Mouse (Mus musculus) forebrain, embryonic 15.5 days (tissue): ENCODE measurements around the gene Znrd1as. TPM values are rescaled to one million over a fixed set of nuclear protein-coding genes. Genes with fewer than 3 reads are reported as not detected.

Experiments used
- ATAC-seq: fragments of 200-750 bp; cut with Nextera tagmentation; replicated peaks from 2 replicates; pipeline ENCODE4 v1.8.0; 2017; ENCODE audit warnings: mild to moderate bottlenecking, moderate TSS enrichment, moderate library complexity
- H3K27ac ChIP-seq: fragments of 300-500 bp; sonication (generic); replicated peaks from 2 replicates; pipeline ENCODE4 v1.5.1; 2015; ENCODE audit warnings: mild to moderate bottlenecking, inconsistent platforms
- H3K27me3 ChIP-seq: fragments of 300-500 bp; sonication (generic); 2 replicates; pipeline ENCODE4 v1.6.1; 2015; ENCODE audit warnings: inconsistent platforms
- H3K36me3 ChIP-seq: fragments of 300-500 bp; sonication (generic); 2 replicates; pipeline ENCODE4 v1.6.1; 2015; ENCODE audit warnings: mild to moderate bottlenecking, inconsistent platforms
- H3K4me1 ChIP-seq: fragments of 300-500 bp; sonication (generic); 2 replicates; pipeline ENCODE4 v1.6.1; 2015; ENCODE audit warnings: inconsistent platforms
- H3K4me2 ChIP-seq: fragments of 300-500 bp; sonication (generic); replicated peaks from 2 replicates; pipeline ENCODE4 v1.6.1; 2015; ENCODE audit warnings: mild to moderate bottlenecking, inconsistent platforms
- H3K4me3 ChIP-seq: fragments of 300-500 bp; sonication (generic); 2 replicates; pipeline ENCODE4 v1.5.1; 2015; ENCODE audit warnings: mild to moderate bottlenecking, inconsistent platforms
- H3K9ac ChIP-seq: fragments of 300-500 bp; sonication (generic); replicated peaks from 2 replicates; pipeline ENCODE4 v1.6.1; 2015; ENCODE audit warnings: mild to moderate bottlenecking, inconsistent platforms
- H3K9me3 ChIP-seq: fragments of 300-500 bp; sonication (generic); 2 replicates; pipeline ENCODE4 v1.6.1; 2016; ENCODE audit warnings: inconsistent platforms
- WGBS: fragments of 180-500 bp; shearing (Covaris S2); methylation state at CpG from one replicate; pipeline ENCODE4 v1.1.7; 2015; ENCODE audit warnings: mixed read lengths; 5-methylcytosine and 5-hydroxymethylcytosine counted together
- polyA plus RNA-seq: library from polyadenylated mRNA; unstranded; fragments of >200 nt; fragmentation: Nextera tagmentation; extraction: Ambion mirVana; gene quantifications from 2 replicates; pipeline ENCODE4 v1.2.1, GENCODE M21; 2015

The Znrd1as gene
- polyA plus RNA-seq, 1 experiment from 2014 or later = 5.1 TPM

GRCm38 (mm10) chr17:37003366-37003765 lies 45.0 kb downstream of the Znrd1as start:
- H3K9me3 ChIP-seq = no peaks in the 10 kb centered on the region
- peak; percentile 35 for ATAC-seq
- H3K4me1 ChIP-seq = peaks cover 32% of the 10 kb centered on the region
- peak overlapping the region; percentile 100 for H3K9ac ChIP-seq
- H3K4me3 ChIP-seq = peak overlapping the region; percentile 99
- H3K27ac ChIP-seq = peak overlapping the region; percentile 98
- peaks cover 35% of the 10 kb centered on the region for H3K36me3 ChIP-seq
- H3K4me2 ChIP-seq = peak overlapping the region; percentile 60
- WGBS = 15% methylated on average over 4 of the region's 4 CpGs
- H3K27me3 ChIP-seq = no peaks in the 10 kb centered on the region

GRCm38 (mm10) chr17:37008161-37008560 lies 49.8 kb downstream of the Znrd1as start:
- Histone ChIP-seq H3K9me3 (no peaks in the 10 kb centered on the region), H3K27me3 (no peaks in the 10 kb centered on the region), H3K4me2 (no peak overlapping the region), H3K4me3 (no peak overlapping the region), H3K9ac (no peak overlapping the region), H3K4me1 (peaks cover 38% of the 10 kb centered on the region), H3K36me3 (peaks cover 68% of the 10 kb centered on the region), H3K27ac (no peak overlapping the region)
- ATAC-seq = no peak
- WGBS = 93% methylated on average over 6 of the region's 6 CpGs

GRCm38 (mm10) chr17:37009460-37010042 lies 51.2 kb downstream of the Znrd1as start:
- WGBS = 97% methylated on average over 17 of the region's 17 CpGs
- H3K27me3 ChIP-seq = no peaks in the 10 kb centered on the region
- no peak for ATAC-seq
- peaks cover 66% of the 10 kb centered on the region for H3K36me3 ChIP-seq
- peaks cover 28% of the 10 kb centered on the region for H3K4me1 ChIP-seq
- H3K4me3 ChIP-seq = no peak overlapping the region
- no peaks in the 10 kb centered on the region for H3K9me3 ChIP-seq
- no peak overlapping the region for H3K4me2 ChIP-seq
- no peak overlapping the region for H3K27ac ChIP-seq
- no peak overlapping the region for H3K9ac ChIP-seq

- H3K9me3 ChIP-seq = no peaks in the 10 kb centered on the region
- no peaks in the 10 kb centered on the region for H3K27me3 ChIP-seq
- 53% methylated on average over 3 of the region's 3 CpGs for WGBS
- peaks cover 18% of the 10 kb centered on the region for H3K4me1 ChIP-seq
- peaks cover 48% of the 10 kb centered on the region for H3K36me3 ChIP-seq
- peak; percentile 27; the same call in 1 of the 2 replicates for ATAC-seq
- no peak overlapping the region for H3K9ac ChIP-seq
- no peak overlapping the region for H3K4me3 ChIP-seq
- no peak overlapping the region for H3K27ac ChIP-seq
- H3K4me2 ChIP-seq = no peak overlapping the region
Observed at GRCm38 (mm10) chr17:37011719-37012118, 53.3 kb downstream of the Znrd1as start.

GRCm38 (mm10) chr17:37012141-37012540 lies 53.7 kb downstream of the Znrd1as start:
- no peak overlapping the region for H3K9ac ChIP-seq
- peaks cover 44% of the 10 kb centered on the region for H3K36me3 ChIP-seq
- 87% methylated on average over 5 of the region's 5 CpGs for WGBS
- H3K4me1 ChIP-seq = peaks cover 14% of the 10 kb centered on the region
- no peak overlapping the region for H3K4me2 ChIP-seq
- no peak overlapping the region for H3K4me3 ChIP-seq
- no peaks in the 10 kb centered on the region for H3K9me3 ChIP-seq
- H3K27me3 ChIP-seq = no peaks in the 10 kb centered on the region
- 0 out of 2 replicates have a peak, but pooled peaks have one; percentile 7 for ATAC-seq
- no peak overlapping the region for H3K27ac ChIP-seq

Other genes starting within 250 kb of the Znrd1as start
- not detected in 2 replicates for gene H2-M10.5, start 185.7 kb upstream of the Znrd1as start, polyA plus RNA-seq
- not detected in 2 replicates for gene H2-M10.6, start 146.4 kb upstream of the Znrd1as start, polyA plus RNA-seq
- gene Trim26, start 121.5 kb upstream of the Znrd1as start, polyA plus RNA-seq = 34.2 and 36.0 TPM in 2 replicates
- 0.18 and 0.51 TPM in 2 replicates for gene Trim15, start 91.4 kb upstream of the Znrd1as start, polyA plus RNA-seq
- gene Trim10, start 89.0 kb upstream of the Znrd1as start, polyA plus RNA-seq = 1.2 and 1.8 TPM in 2 replicates
- not detected in 2 replicates for gene Trim40, start 68.5 kb upstream of the Znrd1as start, polyA plus RNA-seq
- gene Trim31, start 60.5 kb upstream of the Znrd1as start, polyA plus RNA-seq = not detected in 2 replicates
- gene Rnf39, start 15.7 kb upstream of the Znrd1as start, polyA plus RNA-seq = 0.78 and 0.80 TPM in 2 replicates
- 156 and 164 TPM in 2 replicates for gene Ppp1r11, start 6.9 kb upstream of the Znrd1as start, polyA plus RNA-seq
- gene Znrd1, start within 50 bp of the Znrd1as start, polyA plus RNA-seq = 71.2 and 74.1 TPM in 2 replicates
- gene 2410137M14Rik, start 22.6 kb downstream of the Znrd1as start, polyA plus RNA-seq = 0.37 TPM in 1 of 2 replicates, not detected in the other
- gene H2-M5, start 30.9 kb downstream of the Znrd1as start, polyA plus RNA-seq = 2.0 TPM in 2 replicates
- gene Zfp57, start 42.6 kb downstream of the Znrd1as start, polyA plus RNA-seq = 329 and 340 TPM in 2 replicates
- 1.9 and 2.4 TPM in 2 replicates for gene Mog, start 64.8 kb downstream of the Znrd1as start, polyA plus RNA-seq
- 50.9 and 53.1 TPM in 2 replicates for gene Gabbr1, start 87.4 kb downstream of the Znrd1as start, polyA plus RNA-seq
- not detected in 2 replicates for gene Olfr90, start 129.9 kb downstream of the Znrd1as start, polyA plus RNA-seq
- gene Olfr91, start 139.7 kb downstream of the Znrd1as start, polyA plus RNA-seq = not detected in 2 replicates
- not detected in 2 replicates for gene Olfr92, start 161.5 kb downstream of the Znrd1as start, polyA plus RNA-seq
- not detected in 2 replicates for gene Olfr93, start 202.9 kb downstream of the Znrd1as start, polyA plus RNA-seq
- gene Ubd, start 235.3 kb downstream of the Znrd1as start, polyA plus RNA-seq = not detected in 2 replicates
- gene Olfr94, start 242.4 kb downstream of the Znrd1as start, polyA plus RNA-seq = not detected in 2 replicates